Mouse (Mus musculus): ENCODE measurements around the gene Crybb1. TPM values are rescaled to one million over a fixed set of nuclear protein-coding genes. Genes with fewer than 3 reads are reported as not detected.

The Crybb1 gene
- polyA plus RNA-seq, 1 experiment from 2014 or later = 0.45 TPM

DNA sequence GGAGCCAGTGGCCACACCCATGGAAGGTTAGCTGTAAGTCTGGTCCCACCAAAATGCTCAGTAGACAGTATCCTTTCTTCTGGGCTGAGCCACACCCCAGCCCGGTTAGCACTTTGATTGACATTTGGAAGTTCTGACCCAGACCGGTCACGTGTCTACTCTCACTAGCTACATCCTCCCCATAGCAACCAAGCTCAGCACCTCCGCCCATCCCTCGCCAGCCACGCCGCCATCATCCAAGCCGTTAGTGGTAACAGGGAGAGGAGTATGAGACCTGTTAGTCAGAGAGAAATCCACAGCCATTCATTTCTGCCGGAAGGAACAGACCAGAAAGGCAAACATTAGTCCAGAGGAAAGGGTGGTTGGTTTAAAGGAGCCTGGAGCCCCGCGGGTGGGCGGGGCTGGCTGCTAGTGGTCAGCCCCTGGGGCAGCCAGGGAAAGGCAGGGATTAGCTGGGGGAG, 40.3 kb upstream of the Crybb1 start:
- Histone ChIP-seq H3K4me3 (ENCODE audit: low read depth, low read length) (no peak overlapping the region), H3K9me3 (ENCODE audit: control insufficient read depth, low read length) (peaks cover 3% of the 10 kb centered on the region; the same call in 1 of the 2 replicates), H3K36me3 (ENCODE audit: control insufficient read depth, insufficient read depth, low read length) (no peaks in the 10 kb centered on the region), H3K27ac (ENCODE audit: low read depth, low read length) (no peak overlapping the region), H3K27me3 (replicated peaks; ENCODE audit: control insufficient read depth, insufficient read depth, low read length) (no peaks in the 10 kb centered on the region), H3K4me1 (replicated peaks; ENCODE audit: control insufficient read depth, insufficient read depth, low read length) (peaks cover 13% of the 10 kb centered on the region), H3K4me2 (no peak overlapping the region; the same call in 1 of the 2 replicates), H3K9ac (ENCODE audit: low read depth, low read length) (no peak overlapping the region)
- DNase-seq (ENCODE audit: low spot score) (no peak), ATAC-seq (replicated peaks; ENCODE audit: low FRiP score) (no peak)
- 30% methylated on average over 12 of the region's 12 CpGs for WGBS

DNA sequence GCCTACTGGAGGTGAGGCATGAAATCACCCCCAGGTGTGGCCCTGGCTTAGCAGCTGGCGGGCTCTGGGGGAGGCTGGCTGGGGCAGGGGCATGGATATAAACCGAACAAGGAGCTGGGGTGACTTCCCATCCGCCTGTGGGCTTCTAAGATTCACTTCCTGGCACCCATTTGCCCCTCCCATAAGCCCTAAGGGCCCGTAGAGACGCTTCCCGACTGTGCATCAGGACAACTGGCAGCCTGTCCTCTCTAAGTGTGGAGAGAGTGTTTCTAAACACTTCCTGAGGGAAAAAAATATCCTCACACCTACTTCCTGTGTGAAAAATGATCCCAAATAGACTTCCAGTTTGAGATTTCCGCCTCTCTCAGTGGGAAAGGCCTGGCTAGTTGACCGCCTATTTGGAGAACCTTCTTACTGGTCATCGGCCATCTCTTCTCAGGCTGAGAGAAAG, 39.8 kb upstream of the Crybb1 start:
- H3K27me3 ChIP-seq (replicated peaks; ENCODE audit: control insufficient read depth, insufficient read depth, low read length) = no peaks in the 10 kb centered on the region
- peaks cover 13% of the 10 kb centered on the region for H3K4me1 ChIP-seq (replicated peaks; ENCODE audit: control insufficient read depth, insufficient read depth, low read length)
- no peaks in the 10 kb centered on the region for H3K36me3 ChIP-seq (ENCODE audit: control insufficient read depth, insufficient read depth, low read length)
- no peak overlapping the region for H3K9ac ChIP-seq (ENCODE audit: low read depth, low read length)
- ATAC-seq (replicated peaks; ENCODE audit: low FRiP score) (no peak), DNase-seq (ENCODE audit: low spot score) (no peak)
- no peak overlapping the region for H3K4me3 ChIP-seq (ENCODE audit: low read depth, low read length)
- 56% methylated on average over 9 of the region's 9 CpGs for WGBS
- H3K9me3 ChIP-seq (ENCODE audit: control insufficient read depth, low read length) = peaks cover 3% of the 10 kb centered on the region; the same call in 1 of the 2 replicates
- no peak overlapping the region for H3K27ac ChIP-seq (ENCODE audit: low read depth, low read length)
- H3K4me2 ChIP-seq = no peak overlapping the region; the same call in 1 of the 2 replicates

DNA sequence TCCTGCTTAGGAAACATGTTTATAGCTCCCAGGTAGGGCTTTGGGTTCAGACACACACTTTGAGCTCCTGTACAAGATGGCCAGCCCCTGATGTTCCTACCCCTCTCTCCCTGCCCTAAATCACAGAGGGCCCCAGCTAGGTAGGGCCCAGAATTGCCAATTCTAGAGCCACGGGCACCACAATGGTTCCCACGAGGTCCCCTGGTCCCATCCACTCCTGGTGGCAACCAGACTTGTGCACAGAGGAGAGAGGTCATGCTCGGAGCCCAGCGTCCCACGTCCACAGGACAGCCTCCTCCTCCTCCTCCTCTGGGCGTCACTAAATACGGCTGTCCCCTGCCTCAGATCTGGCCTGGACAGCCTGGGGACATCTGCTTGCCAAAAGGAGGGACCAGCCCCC, 39.3 kb upstream of the Crybb1 start:
- H3K27me3 ChIP-seq (replicated peaks; ENCODE audit: control insufficient read depth, insufficient read depth, low read length) = no peaks in the 10 kb centered on the region
- no peaks in the 10 kb centered on the region for H3K9me3 ChIP-seq (ENCODE audit: control insufficient read depth, low read length)
- 75% methylated on average over 7 of the region's 7 CpGs for WGBS
- DNase-seq (ENCODE audit: low spot score) (no peak), ATAC-seq (replicated peaks; ENCODE audit: low FRiP score) (no peak)
- no peaks in the 10 kb centered on the region for H3K36me3 ChIP-seq (ENCODE audit: control insufficient read depth, insufficient read depth, low read length)
- no peak overlapping the region for H3K27ac ChIP-seq (ENCODE audit: low read depth, low read length)
- peaks cover 13% of the 10 kb centered on the region for H3K4me1 ChIP-seq (replicated peaks; ENCODE audit: control insufficient read depth, insufficient read depth, low read length)
- no peak overlapping the region for H3K4me2 ChIP-seq
- H3K9ac ChIP-seq (ENCODE audit: low read depth, low read length) = no peak overlapping the region
- H3K4me3 ChIP-seq (ENCODE audit: low read depth, low read length) = no peak overlapping the region

DNA sequence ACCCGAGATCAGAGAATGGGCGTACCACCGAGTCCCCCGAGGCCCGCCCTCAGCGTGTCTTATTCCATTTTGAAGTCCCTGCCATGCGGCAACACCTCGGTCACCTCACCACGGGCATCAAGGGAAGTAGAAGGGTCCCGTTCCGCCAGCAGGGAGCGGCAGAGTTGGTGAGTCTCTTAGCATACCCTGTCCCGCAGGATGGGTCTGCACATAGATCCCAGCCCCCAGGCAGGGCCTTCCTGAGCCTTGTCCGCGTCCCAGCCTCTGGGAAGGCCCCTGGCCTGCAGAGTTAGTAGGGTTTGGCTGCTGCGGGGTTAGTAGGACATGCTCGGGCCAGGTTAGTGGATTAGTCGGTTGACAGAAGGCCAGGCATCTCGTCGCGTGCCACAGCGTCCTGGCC, 38.6 kb upstream of the Crybb1 start:
- Histone ChIP-seq H3K9me3 (ENCODE audit: control insufficient read depth, low read length) (no peaks in the 10 kb centered on the region), H3K4me3 (ENCODE audit: low read depth, low read length) (no peak overlapping the region), H3K4me1 (replicated peaks; ENCODE audit: control insufficient read depth, insufficient read depth, low read length) (peaks cover 13% of the 10 kb centered on the region), H3K9ac (ENCODE audit: low read depth, low read length) (no peak overlapping the region), H3K4me2 (no peak overlapping the region), H3K36me3 (ENCODE audit: control insufficient read depth, insufficient read depth, low read length) (no peaks in the 10 kb centered on the region), H3K27me3 (replicated peaks; ENCODE audit: control insufficient read depth, insufficient read depth, low read length) (no peaks in the 10 kb centered on the region), H3K27ac (ENCODE audit: low read depth, low read length) (no peak overlapping the region)
- DNase-seq (ENCODE audit: low spot score) = no peak
- WGBS = 66% methylated on average over 22 of the region's 22 CpGs
- no peak for ATAC-seq (replicated peaks; ENCODE audit: low FRiP score)

DNA sequence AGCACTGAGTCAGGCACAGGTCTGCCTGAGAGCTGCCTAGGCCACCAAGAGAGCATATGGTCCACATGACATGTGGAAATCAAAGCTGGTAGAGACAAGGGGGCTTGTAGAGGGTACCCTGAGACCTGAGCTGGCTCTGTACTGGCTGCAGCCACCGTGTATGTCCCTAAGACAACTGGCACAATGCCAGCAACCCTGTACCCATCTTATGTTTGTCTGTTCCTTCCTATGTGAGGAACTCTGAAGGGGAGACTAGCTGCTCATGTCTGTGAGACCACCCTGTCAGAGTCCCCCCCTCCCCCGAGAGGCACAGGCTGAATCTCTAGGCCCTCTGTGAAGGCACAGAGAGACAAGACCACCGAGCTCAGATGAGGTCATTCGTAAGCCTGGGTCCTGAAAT, 36.9 kb upstream of the Crybb1 start:
- H3K9ac ChIP-seq (ENCODE audit: low read depth, low read length) = no peak overlapping the region
- no peak overlapping the region for H3K4me2 ChIP-seq
- DNase-seq (ENCODE audit: low spot score) (no peak), ATAC-seq (replicated peaks; ENCODE audit: low FRiP score) (no peak)
- 78% methylated on average over 4 of the region's 4 CpGs for WGBS
- H3K4me3 ChIP-seq (ENCODE audit: low read depth, low read length) = no peak overlapping the region
- H3K9me3 ChIP-seq (ENCODE audit: control insufficient read depth, low read length) = no peaks in the 10 kb centered on the region
- no peaks in the 10 kb centered on the region for H3K36me3 ChIP-seq (ENCODE audit: control insufficient read depth, insufficient read depth, low read length)
- H3K27me3 ChIP-seq (replicated peaks; ENCODE audit: control insufficient read depth, insufficient read depth, low read length) = 0 out of 2 replicates have a peak, but pooled peaks cover 4% of the 10 kb centered on the region
- H3K4me1 ChIP-seq (replicated peaks; ENCODE audit: control insufficient read depth, insufficient read depth, low read length) = peaks cover 13% of the 10 kb centered on the region
- no peak overlapping the region for H3K27ac ChIP-seq (ENCODE audit: low read depth, low read length)

DNA sequence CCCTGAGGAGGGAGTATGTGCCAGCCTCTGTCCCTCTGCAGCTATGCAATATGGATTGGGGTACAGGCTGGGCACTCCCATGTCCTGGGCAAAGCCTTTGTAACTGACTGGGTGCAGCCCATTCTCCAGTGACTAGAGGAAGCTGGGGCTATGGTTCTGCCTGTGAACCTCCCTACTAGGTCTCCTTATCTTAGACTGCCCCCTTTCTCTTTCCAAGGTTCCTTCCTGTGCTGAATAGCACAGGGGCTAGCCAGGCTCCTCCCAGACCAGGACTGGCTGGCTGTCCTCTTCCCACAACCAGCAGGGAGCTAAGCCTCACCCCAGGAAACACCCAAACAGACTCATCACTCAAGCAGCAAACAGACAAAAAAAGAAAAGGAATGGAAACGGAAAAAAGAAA, 36.2 kb upstream of the Crybb1 start:
- WGBS = 17% methylated on average over 1 of the region's 1 CpGs
- H3K27ac ChIP-seq (ENCODE audit: low read depth, low read length) = 0 out of 2 replicates have a peak overlapping the region, but pooled peaks have one; percentile 7
- H3K9ac ChIP-seq (ENCODE audit: low read depth, low read length) = no peak overlapping the region
- H3K4me2 ChIP-seq = no peak overlapping the region
- no peaks in the 10 kb centered on the region for H3K36me3 ChIP-seq (ENCODE audit: control insufficient read depth, insufficient read depth, low read length)
- peaks cover 9% of the 10 kb centered on the region for H3K27me3 ChIP-seq (replicated peaks; ENCODE audit: control insufficient read depth, insufficient read depth, low read length)
- DNase-seq (ENCODE audit: low spot score) (no peak), ATAC-seq (replicated peaks; ENCODE audit: low FRiP score) (peak; percentile 53)
- H3K4me1 ChIP-seq (replicated peaks; ENCODE audit: control insufficient read depth, insufficient read depth, low read length) = peaks cover 13% of the 10 kb centered on the region
- H3K9me3 ChIP-seq (ENCODE audit: control insufficient read depth, low read length) = no peaks in the 10 kb centered on the region
- no peak overlapping the region for H3K4me3 ChIP-seq (ENCODE audit: low read depth, low read length)

DNA sequence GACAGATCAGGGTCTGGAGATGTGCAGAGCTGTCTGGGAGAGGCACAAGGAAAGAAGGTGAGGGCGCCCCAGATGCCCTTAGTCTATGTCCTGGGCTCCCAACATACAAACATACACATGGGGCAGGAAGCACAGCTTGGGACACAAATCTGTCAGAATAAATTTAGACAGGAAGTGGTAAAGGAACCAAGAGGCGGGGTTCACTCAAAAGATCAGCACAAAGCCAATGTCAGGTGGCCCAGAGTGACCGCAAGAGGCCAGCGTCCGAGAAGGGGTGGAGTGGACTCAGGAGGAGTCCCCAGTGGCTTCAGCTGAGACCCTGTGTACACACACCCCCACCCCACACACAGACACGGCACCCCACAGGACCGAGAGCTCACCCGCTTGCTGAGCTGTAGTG, 35.4 kb upstream of the Crybb1 start:
- ATAC-seq (replicated peaks; ENCODE audit: low FRiP score) = no peak
- Histone ChIP-seq H3K27ac (ENCODE audit: low read depth, low read length) (no peak overlapping the region), H3K4me3 (ENCODE audit: low read depth, low read length) (no peak overlapping the region), H3K27me3 (replicated peaks; ENCODE audit: control insufficient read depth, insufficient read depth, low read length) (peaks cover 17% of the 10 kb centered on the region), H3K4me1 (replicated peaks; ENCODE audit: control insufficient read depth, insufficient read depth, low read length) (peaks cover 13% of the 10 kb centered on the region), H3K9me3 (ENCODE audit: control insufficient read depth, low read length) (no peaks in the 10 kb centered on the region), H3K9ac (ENCODE audit: low read depth, low read length) (no peak overlapping the region), H3K4me2 (no peak overlapping the region), H3K36me3 (ENCODE audit: control insufficient read depth, insufficient read depth, low read length) (no peaks in the 10 kb centered on the region)
- no peak for DNase-seq (ENCODE audit: low spot score)
- 54% methylated on average over 8 of the region's 8 CpGs for WGBS

DNA sequence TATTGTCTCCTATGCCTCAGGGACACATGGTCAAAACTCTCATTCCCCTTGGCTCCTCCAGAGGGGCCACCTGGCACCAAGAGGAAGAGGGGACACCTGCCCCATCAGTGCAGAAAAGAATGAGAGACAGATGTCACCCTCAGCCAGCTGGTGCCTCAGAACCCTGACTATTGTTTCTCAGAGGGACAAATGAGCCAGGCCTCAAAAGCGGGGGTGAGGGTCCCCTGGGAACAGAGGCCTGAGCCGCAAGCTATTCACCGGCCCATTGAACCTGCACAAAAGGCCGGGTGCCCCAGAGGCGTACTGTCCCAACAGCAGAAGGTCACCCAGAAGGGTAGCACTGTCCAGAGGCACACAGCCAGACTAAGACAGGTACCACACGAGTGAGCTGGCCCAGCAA, 30.0 kb upstream of the Crybb1 start:
- Histone ChIP-seq H3K36me3 (ENCODE audit: control insufficient read depth, insufficient read depth, low read length) (no peaks in the 10 kb centered on the region), H3K4me2 (no peak overlapping the region), H3K9ac (ENCODE audit: low read depth, low read length) (no peak overlapping the region), H3K9me3 (ENCODE audit: control insufficient read depth, low read length) (no peaks in the 10 kb centered on the region), H3K4me1 (replicated peaks; ENCODE audit: control insufficient read depth, insufficient read depth, low read length) (peaks cover 5% of the 10 kb centered on the region), H3K4me3 (ENCODE audit: low read depth, low read length) (no peak overlapping the region), H3K27ac (ENCODE audit: low read depth, low read length) (no peak overlapping the region), H3K27me3 (replicated peaks; ENCODE audit: control insufficient read depth, insufficient read depth, low read length) (peaks cover 69% of the 10 kb centered on the region)
- WGBS = 81% methylated on average over 6 of the region's 6 CpGs
- DNase-seq (ENCODE audit: low spot score) (no peak), ATAC-seq (replicated peaks; ENCODE audit: low FRiP score) (no peak)

DNA sequence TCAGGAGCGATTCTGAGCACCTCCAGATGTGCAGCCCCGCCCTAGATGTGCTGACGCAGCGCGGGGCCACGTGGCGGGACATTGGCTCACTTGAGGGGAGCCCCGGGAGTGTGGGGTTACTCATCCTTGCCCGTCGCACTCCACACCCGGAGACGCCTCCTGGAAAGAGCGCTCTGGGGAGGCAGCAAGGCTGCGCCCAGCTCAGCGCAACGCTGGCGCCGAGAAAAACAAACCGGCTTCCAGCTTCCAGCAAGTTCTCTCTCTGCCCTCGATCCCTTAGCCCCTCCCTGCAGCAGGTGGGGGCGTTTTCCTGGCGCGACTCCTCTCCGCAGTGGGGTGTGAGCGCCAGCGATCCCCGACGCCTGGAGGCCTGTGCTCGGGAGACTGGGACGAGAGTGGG, 28.3 kb upstream of the Crybb1 start:
- H3K27ac ChIP-seq (ENCODE audit: low read depth, low read length) = no peak overlapping the region
- WGBS = 3% methylated on average over 30 of the region's 30 CpGs
- H3K4me1 ChIP-seq (replicated peaks; ENCODE audit: control insufficient read depth, insufficient read depth, low read length) = peaks cover 5% of the 10 kb centered on the region
- H3K4me2 ChIP-seq = peak overlapping the region; percentile 48
- H3K9ac ChIP-seq (ENCODE audit: low read depth, low read length) = no peak overlapping the region
- H3K36me3 ChIP-seq (ENCODE audit: control insufficient read depth, insufficient read depth, low read length) = no peaks in the 10 kb centered on the region
- ATAC-seq (replicated peaks; ENCODE audit: low FRiP score) = no peak
- H3K4me3 ChIP-seq (ENCODE audit: low read depth, low read length) = peak overlapping the region; percentile 26; the same call in 1 of the 2 replicates
- H3K9me3 ChIP-seq (ENCODE audit: control insufficient read depth, low read length) = no peaks in the 10 kb centered on the region
- peaks cover 82% of the 10 kb centered on the region for H3K27me3 ChIP-seq (replicated peaks; ENCODE audit: control insufficient read depth, insufficient read depth, low read length)
- DNase-seq (ENCODE audit: low spot score) = no peak

All from liver, embryonic 11.5 days (tissue).